Mouse (Mus musculus) cerebellum, postnatal 25 days (tissue): ENCODE results near the gene Mypop.

ENCODE experiments used
- DNase-seq, 2 experiments: peaks; one replicate each; pipeline ENCODE4 v3.0.0; 2021; ENCODE audit warnings: mixed read lengths in 2 of 2

Gene Mypop

DNA sequence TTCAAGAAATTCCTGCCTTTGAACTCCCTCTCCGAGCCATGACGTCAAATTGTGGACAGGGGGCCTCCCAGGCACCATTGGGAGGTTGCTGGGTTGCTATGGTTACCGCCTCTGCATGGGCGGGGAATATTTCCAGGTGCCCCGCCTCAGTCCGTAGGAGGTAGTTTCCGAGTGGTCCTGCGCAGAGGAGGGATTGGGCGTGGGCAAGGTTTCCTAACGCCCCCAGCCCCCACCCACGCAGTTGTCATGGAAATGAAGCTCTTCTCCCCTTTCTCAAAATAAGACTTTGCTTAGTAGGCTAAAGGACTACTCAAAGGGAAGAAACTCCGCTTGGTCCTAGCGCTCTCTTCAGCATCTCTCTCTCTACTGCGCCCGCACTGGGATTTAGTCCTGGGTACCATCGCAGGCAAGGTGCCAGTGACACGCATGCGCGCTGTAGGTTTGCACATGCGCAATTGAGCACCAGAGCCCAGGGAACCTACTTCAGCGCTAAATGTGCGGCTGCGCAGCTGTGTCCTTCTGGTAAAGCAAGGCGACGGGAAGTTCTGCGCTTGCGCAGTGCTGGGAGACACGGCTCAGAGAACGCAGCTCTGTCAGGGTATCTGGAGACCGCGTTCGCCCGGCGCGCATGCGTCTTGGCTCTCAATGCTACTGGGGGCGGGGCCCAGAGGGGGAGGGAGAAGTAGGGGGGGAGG lies at the start of gene Mypop:
Gene Mypop, plus strand, starts transcription at position 645 of the 695 bp plus-strand sequence.
- peak; percentile 100 for DNase-seq

DNA sequence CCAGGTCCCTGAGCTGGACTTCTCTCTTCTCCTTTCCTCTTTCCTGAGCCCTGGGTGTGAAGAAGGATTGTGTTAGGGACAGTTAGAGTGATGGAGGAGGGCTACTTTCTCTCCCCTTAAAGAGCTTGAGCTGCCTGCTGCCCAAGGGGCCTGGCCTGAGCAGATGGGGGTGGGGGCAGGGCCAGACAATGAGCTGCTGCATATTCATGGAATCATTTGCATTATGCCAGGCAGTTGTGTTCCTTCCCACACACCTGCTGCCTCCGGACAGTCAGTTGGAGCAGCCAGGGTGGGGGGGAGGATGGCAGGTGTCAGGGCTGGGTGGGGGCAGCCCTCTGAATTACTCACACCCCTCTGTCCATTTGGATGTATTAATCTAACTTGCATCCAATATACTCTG lies 48.7 kb upstream of the Mypop start:
- DNase-seq = peak in 1 of 2 experiments; percentile 51

DNA sequence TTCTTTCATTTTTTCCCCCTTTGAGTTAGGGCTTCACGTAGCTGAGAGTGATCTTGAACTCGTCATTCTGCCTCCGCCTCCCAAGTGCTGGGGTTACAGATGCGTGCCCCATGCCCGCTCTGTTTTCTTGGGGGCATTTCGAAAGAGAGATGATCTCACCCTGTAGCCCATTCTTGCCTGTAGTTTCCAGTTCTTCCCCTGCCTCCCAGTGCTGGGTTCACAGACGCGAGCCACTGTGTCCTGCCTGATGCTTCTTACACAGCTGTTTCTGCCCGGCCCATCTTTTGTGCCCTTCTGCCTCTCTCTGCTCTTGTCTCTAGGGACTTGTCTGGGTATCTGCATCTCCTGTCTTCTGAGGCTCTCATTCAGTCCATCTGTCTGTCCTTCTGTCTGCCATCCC lies 48.2 kb upstream of the Mypop start:
- no peak for DNase-seq

DNA sequence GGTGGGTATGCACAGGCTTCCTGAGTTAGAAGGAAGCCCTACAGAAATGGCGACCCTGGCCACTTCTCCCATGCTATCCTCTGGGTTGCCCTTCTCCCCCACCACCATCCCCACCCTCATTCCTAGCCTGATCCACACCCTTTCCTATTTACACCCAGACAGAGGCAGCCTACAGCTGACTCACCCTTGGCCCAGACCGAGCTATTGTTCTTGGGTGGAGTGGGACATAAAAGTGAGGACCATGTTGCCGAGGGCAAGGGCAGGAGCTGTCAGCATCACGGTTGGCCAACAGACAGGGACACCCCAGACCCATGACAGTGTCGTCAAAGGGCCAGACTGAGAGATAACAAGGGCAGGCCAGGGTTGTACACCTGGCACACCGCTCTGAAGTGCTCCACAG lies 42.9 kb upstream of the Mypop start:
- no peak for DNase-seq

DNA sequence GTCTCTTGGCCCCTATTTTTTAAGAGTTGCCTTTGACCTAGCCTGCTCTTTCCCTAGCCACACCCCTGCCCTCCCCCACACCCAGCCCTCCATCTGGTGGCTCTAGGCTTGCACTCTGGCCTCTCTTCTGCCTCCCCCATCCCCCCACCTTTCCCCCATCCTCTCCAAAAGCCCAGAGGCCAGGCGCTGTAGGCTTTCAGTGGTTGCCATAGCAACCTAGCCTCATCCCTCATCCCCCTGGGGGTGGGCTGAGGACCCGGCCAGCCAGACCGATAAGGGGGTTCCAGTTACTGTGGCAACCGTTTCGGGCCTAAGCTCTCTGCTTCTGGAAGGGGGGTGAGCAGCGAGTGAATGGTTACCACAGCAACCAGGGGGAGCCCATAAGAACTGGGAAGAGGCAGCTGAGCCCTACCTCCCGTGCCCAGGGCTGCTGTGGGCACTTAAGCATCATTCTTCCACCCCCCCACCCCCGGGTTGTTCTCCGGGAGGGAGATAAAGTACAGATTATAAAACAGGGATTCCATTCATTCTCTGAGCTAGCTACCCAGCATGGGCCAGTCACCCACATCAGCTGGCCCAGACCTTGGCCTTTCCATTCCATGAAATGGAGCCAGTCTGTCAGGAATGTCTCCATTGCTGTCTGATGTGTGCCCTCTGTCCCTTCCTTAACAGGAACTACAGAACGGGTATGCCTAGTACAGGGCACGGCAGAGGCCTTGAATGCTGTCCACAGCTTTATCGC lies 41.1 kb upstream of the Mypop start:
- DNase-seq = peak in 1 of 2 experiments; percentile 31

DNA sequence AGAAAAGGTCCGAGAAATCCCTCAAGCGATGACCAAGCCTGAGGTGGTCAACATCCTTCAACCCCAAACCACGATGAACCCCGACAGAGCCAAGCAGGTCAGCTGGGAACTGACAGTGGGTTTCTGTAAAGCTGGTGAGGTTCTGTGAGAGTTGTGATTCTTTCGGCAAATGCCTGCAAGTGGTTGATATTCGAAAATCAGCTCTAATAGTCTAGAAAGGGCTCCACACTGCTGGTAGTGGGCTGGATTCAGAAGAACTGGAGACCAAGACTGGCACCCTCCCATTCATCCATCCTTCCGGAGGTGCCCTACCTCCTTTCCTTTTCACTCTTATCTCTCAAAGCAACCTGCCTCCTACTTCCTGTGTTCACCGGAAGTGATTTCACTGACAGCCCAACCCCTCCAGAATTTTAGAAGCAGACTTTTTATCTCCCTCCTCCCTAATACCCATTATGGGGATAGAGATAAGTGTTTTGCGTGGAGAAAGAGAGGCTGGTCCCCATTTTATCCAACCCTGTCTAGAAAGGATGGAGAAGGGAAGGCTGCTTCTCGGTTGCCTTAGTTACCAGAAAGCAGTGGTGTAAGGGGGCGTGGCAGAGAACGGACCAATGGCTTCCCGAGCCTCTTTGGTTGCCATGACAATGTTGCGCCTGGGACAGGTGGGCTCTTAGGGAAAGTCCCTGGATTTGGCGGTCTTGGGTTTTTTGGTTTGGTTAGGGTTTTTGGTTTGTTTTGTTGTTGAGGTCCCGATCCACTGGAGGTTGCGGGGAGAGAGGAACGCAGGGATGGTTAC lies 40.3 kb upstream of the Mypop start:
- peak in 1 of 2 experiments; percentile 36 for DNase-seq

DNA sequence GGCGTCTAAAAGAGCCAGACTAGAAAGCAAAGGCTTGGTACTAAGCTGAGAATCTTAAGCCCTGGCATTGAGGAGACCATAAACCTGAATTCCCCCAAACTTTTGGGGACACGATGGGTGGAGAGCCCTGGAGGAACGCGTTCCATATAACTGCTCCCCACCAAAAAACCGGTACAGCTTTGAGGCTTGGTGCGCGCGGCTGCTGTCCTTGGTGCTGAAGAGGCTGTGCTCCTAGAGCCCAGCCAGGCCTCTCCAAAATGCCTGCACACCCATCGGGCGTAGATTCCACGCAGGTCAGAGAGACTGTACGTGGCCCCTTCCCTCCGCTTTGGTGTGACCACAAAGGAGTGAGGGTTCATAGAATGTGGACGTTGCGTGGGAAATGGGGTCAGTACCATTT lies 39.6 kb upstream of the Mypop start:
- DNase-seq = no peak

DNA sequence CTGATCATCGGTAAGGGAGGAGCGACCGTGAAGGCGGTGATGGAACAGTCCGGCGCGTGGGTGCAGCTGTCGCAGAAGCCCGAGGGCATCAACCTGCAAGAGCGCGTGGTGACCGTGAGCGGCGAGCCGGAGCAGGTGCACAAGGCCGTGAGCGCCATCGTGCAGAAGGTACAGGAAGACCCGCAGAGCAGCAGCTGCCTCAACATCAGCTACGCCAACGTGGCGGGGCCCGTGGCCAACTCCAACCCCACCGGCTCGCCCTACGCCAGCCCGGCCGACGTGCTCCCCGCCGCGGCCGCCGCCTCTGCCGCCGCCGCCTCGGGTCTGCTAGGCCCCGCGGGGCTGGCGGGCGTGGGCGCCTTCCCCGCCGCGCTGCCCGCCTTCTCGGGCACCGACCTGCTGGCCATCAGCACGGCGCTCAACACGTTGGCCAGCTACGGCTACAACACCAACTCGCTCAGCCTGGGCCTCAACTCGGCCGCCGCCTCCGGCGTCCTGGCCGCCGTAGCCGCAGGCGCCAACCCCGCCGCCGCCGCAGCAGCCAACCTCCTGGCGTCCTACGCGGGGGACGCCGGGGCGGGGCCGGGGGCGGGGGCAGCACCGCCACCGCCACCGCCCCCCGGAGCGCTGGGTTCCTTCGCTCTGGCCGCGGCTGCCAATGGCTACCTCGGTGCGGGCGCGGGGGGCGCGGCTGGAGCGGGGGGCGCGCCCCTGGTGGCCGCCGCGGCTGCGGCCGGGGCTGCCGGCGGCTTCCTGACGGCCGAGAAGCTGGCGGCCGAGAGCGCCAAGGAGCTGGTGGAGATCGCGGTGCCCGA lies 33.3 kb upstream of the Mypop start:
- DNase-seq = peak; percentile 79 to 88

DNA sequence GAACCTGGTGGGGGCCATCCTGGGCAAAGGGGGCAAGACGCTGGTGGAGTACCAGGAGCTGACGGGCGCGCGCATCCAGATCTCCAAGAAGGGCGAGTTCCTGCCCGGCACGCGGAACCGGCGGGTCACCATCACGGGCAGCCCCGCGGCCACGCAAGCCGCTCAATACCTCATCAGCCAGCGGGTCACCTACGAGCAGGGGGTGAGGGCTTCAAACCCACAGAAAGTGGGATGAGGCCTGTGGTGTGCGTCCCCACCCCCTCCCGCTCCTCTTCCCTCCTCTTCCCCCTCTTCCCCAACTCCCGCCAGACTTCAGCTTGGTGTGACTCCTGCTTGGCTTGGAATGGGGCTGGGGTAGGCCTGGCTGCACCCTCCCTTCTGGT lies 32.7 kb upstream of the Mypop start:
- DNase-seq = no peak

DNA sequence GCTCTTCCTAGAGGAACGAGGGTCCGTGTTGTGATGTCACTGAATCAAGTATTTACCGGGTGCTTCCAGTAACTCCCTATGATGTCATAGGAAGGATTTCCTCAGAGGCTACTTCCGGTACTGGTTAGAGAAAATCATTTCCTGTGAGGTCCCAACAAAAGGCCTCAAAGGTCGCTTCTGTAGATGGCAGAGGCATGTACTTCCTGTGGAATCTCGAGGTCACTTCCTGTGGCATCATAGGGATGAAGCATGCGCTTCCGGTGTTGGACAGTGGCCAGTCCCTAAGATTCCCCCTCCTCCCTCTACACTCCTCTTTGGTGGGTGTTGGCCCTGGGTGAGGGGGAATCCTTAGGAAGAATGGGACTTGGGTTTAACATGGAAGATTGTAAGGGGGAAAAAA lies 31.6 kb upstream of the Mypop start:
- no peak for DNase-seq

DNA sequence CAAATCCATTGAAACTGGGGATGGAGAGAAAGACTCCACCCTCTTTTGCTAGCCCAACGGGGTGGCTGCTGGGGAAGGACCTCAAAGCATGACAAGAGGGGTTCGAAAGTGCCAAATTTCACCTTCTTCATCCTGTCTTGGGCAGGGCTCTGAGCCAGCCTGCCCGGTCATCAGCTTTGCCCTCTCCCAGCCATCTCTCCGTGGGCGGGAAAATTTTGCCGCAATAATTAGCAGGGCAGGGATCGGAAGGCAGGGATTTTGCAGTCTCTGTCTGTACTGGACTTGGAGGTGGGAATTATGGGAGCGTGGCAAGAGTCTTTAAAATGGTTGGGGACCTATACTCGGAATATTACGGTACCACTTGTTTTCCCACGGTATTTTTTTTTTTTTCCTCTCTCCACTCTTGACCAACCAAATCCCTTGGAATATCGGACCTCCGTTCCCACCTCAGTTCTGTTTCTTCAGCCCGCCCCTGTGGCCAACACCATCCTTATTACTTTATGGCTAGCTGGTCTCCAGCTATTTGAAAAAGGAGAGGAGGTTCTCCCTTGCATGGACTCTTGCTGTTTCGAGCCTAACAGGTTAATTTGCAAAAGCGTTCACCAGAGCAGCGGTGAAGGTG lies 28.8 kb upstream of the Mypop start:
- DNase-seq = no peak

DNA sequence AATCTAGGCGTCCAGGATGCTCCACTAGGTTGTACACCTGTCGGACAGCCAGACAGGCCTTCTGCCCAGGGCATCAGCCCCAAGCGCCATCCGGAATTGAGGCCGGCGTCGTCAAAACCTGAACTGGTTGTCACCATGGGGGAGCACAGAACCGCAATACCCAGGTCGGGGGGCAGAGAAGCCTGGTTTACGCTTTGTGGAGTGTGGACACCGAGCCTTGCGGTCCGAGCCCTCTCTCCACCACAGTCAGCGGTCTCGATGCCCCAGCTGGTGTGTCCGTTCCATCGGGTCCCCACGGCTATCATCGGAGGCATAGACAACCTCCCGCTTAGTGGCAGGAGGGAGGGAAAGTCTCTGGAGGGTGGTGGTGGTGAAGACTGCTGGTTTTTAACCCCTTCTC lies 28.2 kb upstream of the Mypop start:
- no peak for DNase-seq

DNA sequence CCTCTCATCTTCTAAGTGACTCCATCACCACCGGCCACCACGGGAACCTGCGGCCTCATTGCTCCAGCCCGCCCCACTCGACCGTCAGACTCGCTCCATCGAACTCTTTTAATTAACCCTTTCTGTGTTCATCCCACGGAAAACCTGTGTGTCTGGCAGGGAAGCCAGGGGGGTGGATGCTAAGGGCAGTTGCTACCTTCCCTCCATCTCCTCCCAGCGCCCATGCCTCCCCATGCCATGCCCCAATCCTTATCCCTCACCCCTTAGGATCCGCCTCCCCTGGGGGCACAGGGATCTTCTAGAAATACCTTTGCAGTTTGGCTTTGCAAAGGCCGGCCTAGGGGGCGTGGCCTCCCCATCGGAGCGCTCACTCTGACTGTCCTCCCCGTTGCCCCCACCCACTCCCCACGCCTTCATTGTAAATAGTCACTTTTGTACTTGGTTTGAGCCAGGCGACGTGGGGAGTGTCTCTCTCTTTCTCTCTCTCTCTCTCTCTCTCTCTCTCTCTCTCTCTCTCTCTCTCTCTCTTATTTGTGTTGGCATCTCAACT lies 27.7 kb upstream of the Mypop start:
- DNase-seq = no peak

DNA sequence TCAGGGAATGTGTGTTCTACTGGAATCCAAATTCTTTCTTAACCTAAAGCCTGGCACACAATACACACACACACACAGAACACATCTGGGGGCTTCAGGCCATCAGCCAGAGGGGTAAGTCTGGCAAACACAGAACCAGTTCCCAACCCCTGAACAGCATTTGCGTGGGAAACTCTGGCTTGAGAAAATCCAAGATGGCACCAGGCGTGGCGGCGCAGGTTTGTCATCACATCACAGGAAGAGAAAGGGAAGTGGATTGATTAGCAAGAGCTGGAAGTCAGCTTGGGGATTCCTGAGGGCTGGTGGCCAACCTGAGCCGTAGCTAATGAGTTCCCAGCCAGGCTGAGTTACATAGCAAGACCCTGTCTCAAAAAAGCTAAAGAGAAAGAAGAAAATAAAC lies 25.7 kb upstream of the Mypop start:
- no peak for DNase-seq

DNA sequence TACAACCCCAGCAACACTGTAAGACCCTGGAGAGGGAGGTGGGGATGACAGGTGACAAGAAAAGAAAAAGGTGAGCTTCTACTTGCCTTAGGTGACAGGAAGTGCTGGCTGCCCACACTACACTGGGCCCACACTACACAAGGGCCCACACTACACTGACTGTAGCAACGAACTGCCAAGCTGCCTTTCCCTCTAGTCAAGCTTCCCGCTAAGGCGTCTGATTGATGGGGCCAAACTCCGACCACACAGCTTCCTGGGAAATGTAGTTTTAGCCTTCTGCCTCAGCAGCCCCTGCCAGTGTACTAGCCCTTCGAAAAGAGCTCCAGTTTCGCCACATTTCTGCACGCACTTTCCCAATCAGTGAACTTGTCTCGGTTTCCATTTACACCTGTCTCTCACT lies 23.4 kb upstream of the Mypop start:
- no peak for DNase-seq

DNA sequence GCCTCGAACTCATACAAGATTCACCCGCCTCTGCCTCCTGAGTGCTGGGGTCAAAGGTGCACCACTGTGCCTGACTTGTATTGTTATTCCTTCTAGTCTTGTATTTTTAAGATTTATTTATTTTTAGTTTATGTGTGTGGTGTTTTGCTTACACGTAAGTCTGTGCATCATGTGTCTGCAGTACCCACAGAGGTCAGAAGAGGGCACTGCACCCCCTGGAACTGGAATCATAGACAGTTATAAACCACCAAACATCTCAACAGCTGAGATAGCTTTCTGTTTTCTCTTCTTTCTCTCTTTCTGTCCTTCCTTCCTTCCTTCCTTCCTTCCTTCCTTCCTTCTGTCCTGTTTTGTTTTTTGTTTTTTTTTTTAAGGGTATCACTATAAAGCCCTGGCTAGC lies 20.1 kb upstream of the Mypop start:
- no peak for DNase-seq

DNA sequence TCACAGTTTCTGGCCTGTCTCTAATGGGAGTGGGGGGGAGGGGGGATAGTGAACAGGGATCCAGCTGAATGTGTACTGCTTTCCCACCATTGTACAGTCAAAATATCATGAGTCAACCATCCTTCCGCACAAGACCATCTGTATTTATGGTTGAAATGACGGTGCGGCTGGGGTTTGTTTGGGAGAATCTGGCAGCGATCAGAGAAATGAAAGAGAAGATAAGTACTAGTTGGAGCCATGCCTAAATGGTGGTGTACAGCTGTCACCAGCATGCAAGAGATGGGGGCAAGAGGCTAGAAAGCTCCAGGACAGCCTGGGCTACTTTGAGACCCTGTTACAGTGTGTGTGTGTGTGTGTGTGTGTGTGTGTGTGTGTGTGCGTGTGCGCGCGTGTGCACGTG lies 12.7 kb upstream of the Mypop start:
- no peak for DNase-seq

DNA sequence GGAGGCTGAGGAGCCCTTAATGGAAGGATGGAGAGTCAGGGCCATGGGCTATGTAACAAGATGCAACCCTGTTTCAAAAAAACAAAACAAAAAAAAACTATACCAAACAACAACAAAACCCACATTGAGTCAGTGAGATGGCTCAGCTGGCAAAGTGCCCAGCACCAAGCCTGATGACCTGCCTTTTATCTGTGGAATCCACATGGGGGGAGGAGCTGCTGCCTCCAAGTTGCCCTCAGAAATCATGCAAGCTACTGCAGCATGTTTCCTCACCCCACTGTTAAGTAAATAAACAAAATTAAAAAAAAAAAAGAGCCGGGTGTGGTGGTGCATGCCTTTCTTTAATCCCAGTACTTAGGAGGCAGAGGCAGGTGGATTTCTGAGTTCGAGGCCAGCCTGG lies 4.5 kb upstream of the Mypop start:
- no peak for DNase-seq

DNA sequence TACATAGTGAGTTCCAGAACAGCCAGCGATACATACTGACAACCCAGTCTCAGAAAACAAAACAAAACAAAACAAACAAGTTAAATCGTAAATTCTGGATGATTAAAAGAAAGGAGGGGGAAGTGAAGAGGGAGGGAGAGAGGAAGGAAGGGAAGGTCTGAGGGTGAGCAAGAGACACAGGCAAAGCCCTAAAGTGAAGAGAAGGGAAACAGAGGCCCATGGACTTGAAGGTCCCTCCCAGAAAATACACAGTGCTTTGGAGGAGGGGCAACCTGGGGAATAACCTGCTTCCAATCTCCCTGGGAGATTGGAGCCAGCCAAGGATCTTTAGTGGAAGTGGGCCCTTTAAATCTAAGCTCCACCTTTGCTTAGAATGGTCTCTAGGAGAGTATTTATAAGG lies 3.9 kb upstream of the Mypop start, which contains the start of gene Nanos2:
Gene Nanos2, plus strand, starts transcription at position 301 of the 400 bp plus-strand sequence.
- DNase-seq = no peak

DNA sequence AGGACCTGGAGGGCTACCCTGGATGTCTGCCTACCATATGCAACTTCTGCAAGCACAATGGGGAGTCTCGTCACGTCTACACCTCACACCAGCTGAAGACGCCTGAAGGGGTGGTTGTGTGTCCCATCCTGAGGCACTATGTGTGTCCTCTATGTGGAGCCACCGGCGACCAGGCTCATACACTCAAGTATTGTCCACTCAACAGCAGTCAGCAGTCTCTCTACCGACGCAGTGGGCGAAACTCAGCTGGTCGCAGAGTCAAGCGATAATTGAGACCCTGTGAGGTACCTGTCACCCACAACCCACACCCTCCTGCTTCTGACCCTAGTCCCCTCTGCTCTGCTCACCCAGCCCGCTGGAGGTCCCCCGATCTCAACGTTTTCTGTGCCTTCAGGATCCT lies 3.3 kb upstream of the Mypop start:
- no peak for DNase-seq

DNA sequence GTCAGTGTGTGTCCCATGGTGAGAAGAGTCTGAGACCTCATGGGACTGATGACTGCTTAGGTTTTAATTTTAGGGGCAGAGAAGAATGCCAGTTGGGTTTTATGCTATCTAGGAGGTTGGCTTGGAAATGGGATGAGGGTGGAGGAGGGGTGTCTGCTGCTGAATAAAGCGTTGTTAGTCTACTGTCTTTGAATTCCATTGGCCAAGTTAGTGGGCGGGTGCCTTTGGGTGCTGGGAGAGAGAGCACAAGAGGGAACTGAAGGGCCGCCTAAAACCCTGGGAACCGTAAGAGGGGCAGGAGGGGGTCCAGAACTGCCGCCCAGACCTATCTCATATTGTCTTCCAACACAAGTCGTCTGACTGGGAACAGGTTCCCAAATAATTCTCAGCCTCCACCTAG lies 2.3 kb upstream of the Mypop start:
- DNase-seq = no peak

DNA sequence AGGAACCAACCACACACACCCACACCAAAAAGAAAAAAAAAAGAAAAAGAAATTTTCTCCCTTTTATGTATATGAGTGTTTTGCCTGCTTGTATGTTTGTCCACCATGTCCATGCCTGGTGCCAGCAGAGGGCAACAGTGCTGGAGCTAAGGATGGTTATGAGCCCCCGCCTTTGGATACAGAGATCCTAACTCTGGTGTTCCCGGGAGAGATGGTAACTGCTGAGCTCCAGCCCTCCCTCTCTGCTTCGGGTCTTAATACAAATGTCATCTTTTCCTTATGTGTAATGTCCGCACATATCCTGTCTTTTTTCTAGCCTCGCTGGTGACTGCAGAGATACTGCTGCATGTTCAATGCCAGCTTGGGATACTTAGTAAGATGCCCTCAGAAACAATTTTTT lies 1.1 kb upstream of the Mypop start:
- peak; percentile 62 to 77 for DNase-seq
